Comparison of ENCODE assay signal across 19 mouse cellular contexts in the genomic region with DNA sequence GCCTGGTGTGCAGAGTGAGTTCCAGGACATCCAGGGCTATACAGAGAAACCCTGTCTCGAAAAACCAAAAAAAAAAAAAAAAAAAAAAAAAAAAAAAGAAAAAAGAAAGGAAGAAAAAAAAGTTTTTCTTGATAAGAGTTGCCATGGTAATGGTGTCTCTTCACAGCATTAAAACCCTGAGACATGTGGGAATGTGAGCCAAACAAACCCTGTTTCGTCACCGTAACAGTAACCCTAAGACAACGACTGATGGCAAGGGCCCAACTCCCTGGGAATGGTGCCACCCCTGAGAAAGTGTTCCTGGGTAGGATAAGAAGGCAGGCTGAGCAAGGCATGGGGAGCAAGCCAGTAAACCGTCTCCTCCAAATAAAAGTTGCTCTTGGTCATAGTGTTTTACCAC. TPM values are rescaled to one million over a fixed set of nuclear protein-coding genes. Genes with fewer than 3 reads are reported as not detected.
A peak's percentile ranks its signal among the peaks of the same experiment; 100 is the strongest.
DNase-seq lines count a peak whose midpoint lies in the region; ATAC-seq lines count a peak whose summit lies in the region.
"Had no signal": no experiment of that assay in that cellular context is flagged by ENCODE, and none has a peak within 500 bp of the region (broad histone marks: within the 10 kb centered on the region; RNA-seq: fewer than 3 reads in every experiment).

No protein-coding gene starts in this region.

- H3K9me3 ChIP-seq in heart, embryonic 11.5 days (replicated peaks; ENCODE audit: control insufficient read depth, low read length), result no peaks in the 10 kb centered on the region
- H3K9me3 ChIP-seq: forebrain, embryonic 15.5 days; heart, embryonic 13.5 days had no signal

- no peak for ATAC-seq in heart, embryonic 11.5 days (replicated peaks; ENCODE audit: insufficient number of reproducible peaks, low FRiP score, low TSS enrichment)
- ATAC-seq: forebrain, embryonic 15.5 days; midbrain, embryonic 16.5 days had no signal

- H3K4me2 ChIP-seq in heart, embryonic 11.5 days, result no peak overlapping the region
- H3K4me2 ChIP-seq: forebrain, embryonic 15.5 days; heart, embryonic 13.5 days; hindbrain, embryonic 14.5 days had no signal

- H3K9ac ChIP-seq in heart, embryonic 11.5 days (ENCODE audit: low read depth, low read length), result no peak overlapping the region
- H3K9ac ChIP-seq: forebrain, embryonic 15.5 days; heart, embryonic 13.5 days; hindbrain, embryonic 14.5 days; liver, embryonic 14.5 days had no signal

- WGBS in heart, embryonic 11.5 days (ENCODE audit: insufficient replicate concordance), result 80% methylated on average over 5 of the region's 5 CpGs

- peaks cover 6% of the 10 kb centered on the region; the same call in 1 of the 2 replicates for H3K4me1 ChIP-seq in heart, embryonic 11.5 days (ENCODE audit: control insufficient read depth, insufficient read depth, low read length)

- peak; percentile 44 for DNase-seq in heart, postnatal 4 days
- DNase-seq in testis, postnatal 10 days (ENCODE audit: low spot score), result peak; percentile 53
- DNase-seq in testis, postnatal 14 days (ENCODE audit: low spot score), result no peak
- DNase-seq in fat pad, adult 2 months (ENCODE audit: extremely low read depth, low read depth, low spot score), result peak; percentile 88
- DNase-seq in kidney, adult 8-10 months, result no peak
- DNase-seq in kidney, postnatal 36 days, result no peak
- DNase-seq: cerebellum, adult 9-11 months; spleen, adult 18-20 months had no signal

- H3K4me3 ChIP-seq in heart, embryonic 11.5 days (ENCODE audit: low read depth, low read length), result no peak overlapping the region
- H3K4me3 ChIP-seq: forebrain, embryonic 15.5 days; heart, embryonic 13.5 days had no signal

- H3K27ac ChIP-seq in heart, embryonic 11.5 days (ENCODE audit: low read depth, low read length), result no peak overlapping the region
- H3K27ac ChIP-seq: forebrain, embryonic 15.5 days; heart, embryonic 13.5 days; hindbrain, embryonic 14.5 days; liver, embryonic 14.5 days had no signal

- H3K36me3 ChIP-seq in heart, embryonic 11.5 days (ENCODE audit: control insufficient read depth, insufficient read depth, low read length), result no peaks in the 10 kb centered on the region
- H3K36me3 ChIP-seq: forebrain, embryonic 15.5 days; heart, embryonic 13.5 days had no signal

- 0 out of 2 replicates have a peak, but pooled peaks cover 6% of the 10 kb centered on the region for H3K27me3 ChIP-seq in heart, embryonic 11.5 days (ENCODE audit: control insufficient read depth, insufficient read depth, low read length)
- H3K27me3 ChIP-seq: forebrain, embryonic 15.5 days had no signal

RNA-seq across cellular contexts. Expression of a gene that starts 3.7 kb away (rescaled TPM):
- 10 to 100 TPM; 79.3 to 83.8 TPM for total RNA-seq in heart, postnatal 4 days (2021)
- polyA plus RNA-seq in heart, embryonic 11.5 days (2014; fragmentation: Nextera tagmentation; extraction: Ambion mirVana), result 32.5 and 36.2 TPM in 2 replicates

RNA-seq across cellular contexts. Expression of a gene that starts 10.8 kb away (rescaled TPM):
- total RNA-seq in heart, postnatal 4 days (2021), result under 1 TPM in 1 of 2 experiments, not detected in 1; 0.56 TPM
- 0.26 TPM in 1 of 2 replicates, not detected in the other for polyA plus RNA-seq in heart, embryonic 11.5 days (2014; fragmentation: Nextera tagmentation; extraction: Ambion mirVana)
- polyA plus RNA-seq: embryonic facial prominence, embryonic 11.5 days; forebrain, embryonic 15.5 days had no signal

RNA-seq across cellular contexts. Expression of a gene that starts 22.0 kb away (rescaled TPM):
- not detected for total RNA-seq in heart, postnatal 4 days (2021)
- not detected in 2 replicates for polyA plus RNA-seq in heart, embryonic 11.5 days (2014; fragmentation: Nextera tagmentation; extraction: Ambion mirVana)
- total RNA-seq: layer of hippocampus, postnatal 36 days had no signal
- polyA plus RNA-seq: embryonic facial prominence, embryonic 11.5 days; forebrain, embryonic 15.5 days; heart, embryonic 13.5 days; hindbrain, embryonic 14.5 days; kidney, embryonic 14.5 days; liver, embryonic 14.5 days; midbrain, embryonic 16.5 days; neural tube, embryonic 14.5 days; thymus, postnatal 0 days had no signal

RNA-seq across cellular contexts. Expression of a gene that starts 39.9 kb away (rescaled TPM):
- 1 to 10 TPM; 2.6 to 3.0 TPM for total RNA-seq in heart, postnatal 4 days (2021)
- polyA plus RNA-seq in heart, embryonic 11.5 days (2014; fragmentation: Nextera tagmentation; extraction: Ambion mirVana), result 4.8 and 7.6 TPM in 2 replicates

RNA-seq across cellular contexts. Expression of a gene that starts 51.1 kb away (rescaled TPM):
- total RNA-seq in heart, postnatal 4 days (2021), result 100 to 1,000 TPM; 178 to 182 TPM
- 420 and 429 TPM in 2 replicates for polyA plus RNA-seq in heart, embryonic 11.5 days (2014; fragmentation: Nextera tagmentation; extraction: Ambion mirVana)

Comparison
In these comparisons a context has a peak if more than half of its experiments do, and no peak if none do; other contexts are left out.
1. DNase-seq: peak in heart, postnatal 4 days (single experiment), testis, postnatal 10 days (single experiment) and fat pad, adult 2 months (single experiment); none in testis, postnatal 14 days (single experiment), kidney, adult 8-10 months (0 of 2) and kidney, postnatal 36 days (0 of 2).